Mouse (Mus musculus) liver, postnatal 0 days (tissue): ENCODE measurements around the gene Camp.

Experiments used
- CTCF ChIP-seq: sonication (generic); IDR thresholded peaks from 2 replicates; pipeline ENCODE4 v1.5.1; 2016; ENCODE audit warnings: antibody characterized with exemption, low read depth
- EP300 ChIP-seq: IDR thresholded peaks from 2 replicates; pipeline ENCODE4 v1.6.1; 2016; ENCODE audit warnings: antibody characterized with exemption, low read depth, mild to moderate bottlenecking

GRCm38 (mm10) chr9:109849312-109849758 is at the start of gene Camp:
- TF ChIP-seq CTCF: no peak
- no peak for TF ChIP-seq EP300
